Mouse (Mus musculus) spleen, adult 2 months (tissue): ENCODE data around the gene Reep6.

ENCODE experiments used
- CTCF ChIP-seq: fragments of 200-500 bp; IDR thresholded peaks from 2 replicates; pipeline ENCODE4 v1.5.1; 2011; ENCODE audit warnings: mild to moderate bottlenecking, inconsistent platforms; ENCODE audit not compliant: insufficient read depth, insufficient read length, insufficient replicate concordance; ENCODE audit errors: extremely low read depth
- POLR2A ChIP-seq: fragments of 200-500 bp; IDR thresholded peaks from 2 replicates; pipeline ENCODE4 v1.6.1; 2011; ENCODE audit warnings: low read depth, low read length, inconsistent platforms

DNA sequence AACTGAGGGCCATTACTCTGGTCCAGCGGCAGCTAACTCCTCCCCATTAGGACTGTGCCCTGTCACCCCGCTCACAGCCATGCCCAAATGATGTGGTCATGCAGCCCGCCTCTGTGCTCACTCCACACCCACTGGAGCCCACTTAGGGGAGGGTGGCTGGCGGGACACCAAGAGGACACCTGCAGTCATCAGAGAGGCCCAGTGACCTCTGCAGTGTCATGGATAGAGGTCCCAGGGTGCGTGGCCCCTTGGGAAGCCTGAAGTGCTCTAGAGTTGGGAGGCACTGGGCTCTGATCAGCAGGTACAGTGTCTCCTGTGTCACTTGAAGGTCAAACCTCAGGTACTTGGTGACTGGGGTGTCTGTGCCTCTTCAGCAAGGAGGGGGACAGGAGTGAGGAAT, 32.9 kb upstream of the Reep6 start:
- TF ChIP-seq CTCF (no peak), POLR2A (no peak)
